Mouse (Mus musculus) embryonic facial prominence, embryonic 11.5 days (tissue): ENCODE data around the gene Actrt3. TPM values are rescaled to one million over a fixed set of nuclear protein-coding genes. Genes with fewer than 3 reads are reported as not detected.
A peak's percentile ranks its signal among the peaks of the same experiment; 100 is the strongest.

Experiments used
- ATAC-seq: fragments of 200-750 bp; cut with Nextera tagmentation; replicated peaks from 2 replicates; pipeline ENCODE4 v1.8.0; 2017; ENCODE audit warnings: low read depth; ENCODE audit not compliant: insufficient number of reproducible peaks, low FRiP score, low TSS enrichment
- DNase-seq: peaks from one replicate; pipeline ENCODE4 v3.0.0-alpha.2; 2015; ENCODE audit warnings: low spot score
- H3K27ac ChIP-seq: fragments of 300-500 bp; sonication (generic); replicated peaks from 2 replicates; pipeline ENCODE4 v1.5.1; 2014; ENCODE audit warnings: mild to moderate bottlenecking, low read depth, low read length, control low read depth
- H3K27me3 ChIP-seq: fragments of 300-500 bp; sonication (generic); 2 replicates; pipeline ENCODE4 v1.6.1; 2014; ENCODE audit warnings: mild to moderate bottlenecking, low read length, moderate library complexity, mixed read lengths; ENCODE audit not compliant: control insufficient read depth, insufficient read depth
- H3K36me3 ChIP-seq: fragments of 300-500 bp; sonication (generic); replicated peaks from 2 replicates; pipeline ENCODE4 v1.6.1; 2014; ENCODE audit warnings: low read depth, mild to moderate bottlenecking, low read length, moderate library complexity, mixed read lengths; ENCODE audit not compliant: control insufficient read depth, insufficient read depth
- H3K4me1 ChIP-seq: fragments of 300-500 bp; sonication (generic); 2 replicates; pipeline ENCODE4 v1.6.1; 2014; ENCODE audit warnings: low read length, mixed read lengths; ENCODE audit not compliant: control insufficient read depth, insufficient read depth
- H3K4me2 ChIP-seq: fragments of 300-500 bp; sonication (generic); 2 replicates; pipeline ENCODE4 v1.6.1; 2014; ENCODE audit warnings: low read depth, mild to moderate bottlenecking, control low read depth, low read length, moderate library complexity
- H3K4me3 ChIP-seq: fragments of 300-500 bp; sonication (generic); 2 replicates; pipeline ENCODE4 v1.5.1; 2014; ENCODE audit warnings: low read depth, low read length, control low read depth
- H3K9ac ChIP-seq: fragments of 300-500 bp; sonication (generic); replicated peaks from 2 replicates; pipeline ENCODE4 v1.6.1; 2014; ENCODE audit warnings: mild to moderate bottlenecking, control low read depth, low read length
- H3K9me3 ChIP-seq: fragments of 300-500 bp; sonication (generic); replicated peaks from 2 replicates; pipeline ENCODE4 v1.6.1; 2016; ENCODE audit warnings: mild to moderate bottlenecking, low read length, inconsistent platforms, mixed read lengths; ENCODE audit not compliant: control insufficient read depth
- WGBS: fragments of 180-500 bp; shearing (Covaris S2); extraction: QIAGEN DNeasy Blood & Tissue Kit; methylation state at CpG from one replicate; pipeline ENCODE4 v1.1.7; 2014; 5-methylcytosine and 5-hydroxymethylcytosine counted together
- polyA plus RNA-seq: library from polyadenylated mRNA; unstranded; fragments of >200 nt; fragmentation: Nextera tagmentation; extraction: Ambion mirVana; gene quantifications from 2 replicates; pipeline ENCODE4 v1.2.1, GENCODE M21; 2014

The Actrt3 gene
- polyA plus RNA-seq, 1 experiment from 2014 or later: 0.24 TPM

- H3K4me3 ChIP-seq: no peak overlapping the region
- no peaks in the 10 kb centered on the region for H3K9me3 ChIP-seq
- no peaks in the 10 kb centered on the region for H3K36me3 ChIP-seq
- WGBS: 52% methylated on average over 6 of the region's 6 CpGs
- no peaks in the 10 kb centered on the region for H3K4me1 ChIP-seq
- H3K9ac ChIP-seq: no peak overlapping the region
- no peak overlapping the region for H3K4me2 ChIP-seq
- H3K27me3 ChIP-seq: no peaks in the 10 kb centered on the region
- DNase-seq (peak; percentile 34), ATAC-seq (no peak)
- H3K27ac ChIP-seq: no peak overlapping the region
Observed at GRCm38 (mm10) chr3:30560677-30561314, 38.9 kb downstream of the Actrt3 start.

GRCm38 (mm10) chr3:30553741-30554140 is 46.0 kb downstream of the Actrt3 start:
- no peaks in the 10 kb centered on the region for H3K4me1 ChIP-seq
- no peak overlapping the region for H3K4me2 ChIP-seq
- no peak overlapping the region for H3K27ac ChIP-seq
- DNase-seq (no peak), ATAC-seq (no peak)
- no peaks in the 10 kb centered on the region for H3K27me3 ChIP-seq
- H3K36me3 ChIP-seq: no peaks in the 10 kb centered on the region
- H3K9me3 ChIP-seq: no peaks in the 10 kb centered on the region
- no peak overlapping the region for H3K9ac ChIP-seq
- WGBS: 67% methylated on average over 6 of the region's 6 CpGs
- no peak overlapping the region for H3K4me3 ChIP-seq

- Histone ChIP-seq H3K4me3 (no peak overlapping the region), H3K27me3 (no peaks in the 10 kb centered on the region), H3K4me1 (no peaks in the 10 kb centered on the region), H3K36me3 (no peaks in the 10 kb centered on the region), H3K4me2 (no peak overlapping the region), H3K27ac (no peak overlapping the region), H3K9ac (no peak overlapping the region), H3K9me3 (no peaks in the 10 kb centered on the region)
- ATAC-seq (no peak), DNase-seq (peak; percentile 33)
- WGBS: 65% methylated on average over 2 of the region's 2 CpGs
Observed at GRCm38 (mm10) chr3:30550218-30550617, 49.5 kb downstream of the Actrt3 start.

GRCm38 (mm10) chr3:30548928-30549327 is 50.8 kb downstream of the Actrt3 start:
- no peaks in the 10 kb centered on the region for H3K36me3 ChIP-seq
- 77% methylated on average over 7 of the region's 7 CpGs for WGBS
- no peaks in the 10 kb centered on the region for H3K4me1 ChIP-seq
- H3K27me3 ChIP-seq: no peaks in the 10 kb centered on the region
- DNase-seq: no peak
- ATAC-seq: no peak
- no peak overlapping the region for H3K27ac ChIP-seq
- H3K9me3 ChIP-seq: no peaks in the 10 kb centered on the region
- no peak overlapping the region for H3K4me3 ChIP-seq
- no peak overlapping the region for H3K4me2 ChIP-seq
- H3K9ac ChIP-seq: no peak overlapping the region

- no peak within 1 kb of the TSS for H3K27ac ChIP-seq
- no peaks in the 10 kb centered on the region for H3K27me3 ChIP-seq
- DNase-seq: no peak
- ATAC-seq: no peak
- H3K9ac ChIP-seq: no peak within 1 kb of the TSS
- no peak within 1 kb of the TSS for H3K4me3 ChIP-seq
- no peaks in the 10 kb centered on the region for H3K4me1 ChIP-seq
- H3K36me3 ChIP-seq: no peaks in the 10 kb centered on the region
- 90% methylated on average over 3 of the region's 3 CpGs for WGBS
- H3K9me3 ChIP-seq: no peaks in the 10 kb centered on the region
- H3K4me2 ChIP-seq: no peak within 1 kb of the TSS
Observed at GRCm38 (mm10) chr3:30547908-30548307, 51.8 kb downstream of the Actrt3 start, which contains the start of gene Mecom. Gene Mecom (minus strand): TSS chr3:30548008.

Other genes starting within 250 kb of the Actrt3 start
- gene Mecom, start 51.9 kb downstream of the Actrt3 start, polyA plus RNA-seq: 46.3 and 48.4 TPM in 2 replicates
- 38.7 and 41.6 TPM in 2 replicates for gene Mynn, start 2.1 kb upstream of the Actrt3 start, polyA plus RNA-seq
- not detected in 2 replicates for gene Lrriq4, start 44.6 kb upstream of the Actrt3 start, polyA plus RNA-seq
- gene Lrrc34, start 47.9 kb upstream of the Actrt3 start, polyA plus RNA-seq: 2.6 and 2.7 TPM in 2 replicates
- gene Lrrc31, start 99.9 kb upstream of the Actrt3 start, polyA plus RNA-seq: not detected in 2 replicates
- gene Samd7, start 146.4 kb upstream of the Actrt3 start, polyA plus RNA-seq: not detected in 2 replicates
- gene Sec62, start 192.9 kb upstream of the Actrt3 start, polyA plus RNA-seq: 64.7 and 68.2 TPM in 2 replicates